Mouse (Mus musculus): ENCODE measurements around the gene Nfia.

DNA sequence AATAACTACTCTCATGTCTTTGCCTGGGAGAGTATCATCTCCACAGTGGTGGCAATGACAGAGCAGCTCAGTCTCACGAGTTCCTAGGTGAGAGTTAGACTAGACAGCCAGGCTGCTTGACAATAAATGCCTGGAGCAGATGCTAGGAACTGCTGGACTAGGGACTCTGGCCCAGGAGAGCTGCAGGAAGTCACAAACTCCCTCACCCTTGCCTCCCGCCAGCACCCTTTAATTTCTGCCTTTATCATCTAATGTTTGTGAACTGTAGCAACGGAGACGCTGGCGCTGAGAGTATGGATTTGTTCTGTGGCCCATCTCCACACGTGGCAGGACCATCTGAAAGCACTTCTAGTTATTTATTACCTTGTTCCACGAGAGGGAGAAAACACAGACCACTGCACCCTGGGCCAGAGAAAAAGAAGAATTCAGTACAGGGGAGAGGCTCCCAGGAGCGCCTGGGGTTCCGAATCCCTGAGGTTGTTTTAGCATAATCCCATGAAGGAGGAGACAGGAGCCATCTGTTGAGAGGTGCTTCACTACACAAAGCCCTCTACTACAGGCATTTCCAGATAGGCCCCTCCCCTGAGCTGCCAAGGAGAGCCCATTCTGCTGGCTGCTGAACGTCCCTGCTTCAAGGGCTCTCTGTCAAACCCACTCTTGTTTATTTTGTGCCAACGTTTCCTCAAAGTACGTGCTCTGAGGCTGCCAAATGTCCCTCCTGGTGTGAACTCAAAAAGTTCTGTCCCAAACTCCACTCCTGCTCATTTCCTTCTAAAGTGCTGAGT, 231.0 kb downstream of the Nfia start:
- TF ChIP-seq MAFK (IDR thresholded peaks at IDR 0.05; ENCODE audit: insufficient read depth, low read depth, low read length) (no peak), HCFC1 (IDR thresholded peaks at IDR 0.05; ENCODE audit: borderline replicate concordance, insufficient read depth, low read length) (no peak), ZC3H11A (IDR thresholded peaks at IDR 0.05; ENCODE audit: borderline replicate concordance, low read depth, low read length) (no peak), CHD2 (IDR thresholded peaks at IDR 0.05; ENCODE audit: low read depth, low read length) (no peak)

Data from ES-E14 (cell line).